ENCODE assay signal across 8 mouse cellular contexts in the genomic region with DNA sequence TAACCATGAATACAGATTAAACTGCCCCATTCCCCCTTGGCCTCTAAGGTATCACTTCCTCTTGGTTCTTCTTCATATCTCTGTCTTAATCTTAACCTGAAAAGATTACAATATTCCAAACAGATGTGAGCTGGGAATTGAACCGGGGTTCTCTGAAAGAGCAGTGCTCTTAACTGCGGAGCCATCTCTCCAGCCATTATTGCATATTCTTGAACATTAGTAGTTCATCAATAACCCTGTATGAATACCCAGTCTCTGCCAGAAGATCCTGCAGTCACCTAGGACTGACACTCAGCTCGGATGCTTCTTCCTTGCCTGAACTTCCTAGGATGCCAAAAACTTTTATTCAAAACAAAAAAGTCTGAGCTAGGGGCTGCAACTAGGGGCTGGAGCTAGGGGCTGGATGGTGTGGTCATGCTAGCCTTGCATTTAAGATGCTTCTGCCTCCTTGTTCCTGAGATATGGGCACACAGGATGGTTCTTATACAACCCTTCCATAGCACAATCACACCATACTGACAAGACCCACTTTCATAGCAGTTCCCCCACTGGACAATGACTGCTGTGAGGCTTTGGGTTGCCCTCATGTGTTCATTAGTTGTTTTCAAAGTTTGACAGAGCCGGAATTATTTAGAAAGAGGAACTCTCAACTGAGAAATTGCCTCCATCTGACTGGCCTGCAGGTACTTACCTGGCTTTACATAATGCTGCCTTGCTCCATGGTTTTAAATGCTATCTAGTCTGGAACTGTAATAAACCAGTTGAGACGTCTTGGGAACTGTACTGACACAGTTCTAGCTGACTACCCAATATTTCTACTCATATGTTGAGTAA. TPM values are rescaled to one million over a fixed set of nuclear protein-coding genes. Genes with fewer than 3 reads are reported as not detected.
DNase-seq lines count a peak whose midpoint lies in the region; ATAC-seq and TF ChIP-seq lines count a peak whose summit lies in the region.
"Not testable (repeated sequence)": the region's sequence is repeated elsewhere in the genome, so short reads cannot be mapped to it uniquely, and the experiment has no call there.

No protein-coding gene starts in this region.

- H3K4me2 ChIP-seq in heart, embryonic 11.5 days; limb, embryonic 12.5 days; midbrain, embryonic 13.5 days (replicated peaks): not testable (repeated sequence)

- not testable (repeated sequence) for TF ChIP-seq POLR2A in spleen, adult 2 months (IDR thresholded peaks at IDR 0.05; ENCODE audit: low read depth, low read length)

- not testable (repeated sequence) for H3K4me3 ChIP-seq in forebrain, embryonic 10.5 days; heart, embryonic 11.5 days (ENCODE audit: low read depth, low read length); limb, embryonic 12.5 days (replicated peaks); midbrain, embryonic 13.5 days (replicated peaks); spleen, adult 2 months (ENCODE audit: extremely low read depth, insufficient read depth, insufficient read length)

- H3K4me1 ChIP-seq in forebrain, embryonic 10.5 days; heart, embryonic 11.5 days (ENCODE audit: control insufficient read depth, insufficient read depth, low read length); limb, embryonic 12.5 days (replicated peaks); midbrain, embryonic 13.5 days (replicated peaks); spleen, adult 2 months (ENCODE audit: control insufficient read depth, insufficient read depth, insufficient read length): not testable (repeated sequence)

- H3K27ac ChIP-seq in forebrain, embryonic 10.5 days; heart, embryonic 11.5 days (ENCODE audit: low read depth, low read length); limb, embryonic 12.5 days; midbrain, embryonic 13.5 days; spleen, adult 2 months (ENCODE audit: insufficient read depth, low read length): not testable (repeated sequence)

- TF ChIP-seq CTCF in spleen, adult 2 months (IDR thresholded peaks at IDR 0.05; ENCODE audit: extremely low read depth, insufficient read depth, insufficient read length, insufficient replicate concordance), result not testable (repeated sequence)

- not testable (repeated sequence) for H3K9ac ChIP-seq in heart, embryonic 11.5 days (ENCODE audit: low read depth, low read length); limb, embryonic 12.5 days (replicated peaks); midbrain, embryonic 13.5 days (replicated peaks)

- 87% methylated on average over 5 of the region's 5 CpGs for WGBS in forebrain, embryonic 10.5 days
- 74% methylated on average over 5 of the region's 5 CpGs for WGBS in heart, embryonic 11.5 days (ENCODE audit: insufficient replicate concordance)
- 85% methylated on average over 5 of the region's 5 CpGs for WGBS in limb, embryonic 12.5 days
- 85% methylated on average over 5 of the region's 5 CpGs for WGBS in midbrain, embryonic 13.5 days
- 83% methylated on average over 5 of the region's 5 CpGs for WGBS in spleen, adult 2 months

- peak; percentile 99 for ATAC-seq in heart, embryonic 11.5 days (replicated peaks; ENCODE audit: insufficient number of reproducible peaks, low FRiP score, low TSS enrichment)
- peak; percentile 100 for ATAC-seq in limb, embryonic 12.5 days (ENCODE audit: insufficient number of reproducible peaks, insufficient read depth, low FRiP score, low TSS enrichment, low read depth)
- peak; percentile 100 for ATAC-seq in midbrain, embryonic 13.5 days

- not testable (repeated sequence) for H3K27me3 ChIP-seq in forebrain, embryonic 10.5 days (ENCODE audit: poor library complexity, severe bottlenecking); heart, embryonic 11.5 days (ENCODE audit: control insufficient read depth, insufficient read depth, low read length); limb, embryonic 12.5 days; midbrain, embryonic 13.5 days; spleen, adult 2 months (ENCODE audit: control insufficient read depth, insufficient read depth, low read length)

- H3K9me3 ChIP-seq in forebrain, embryonic 10.5 days; heart, embryonic 11.5 days (replicated peaks; ENCODE audit: control insufficient read depth, low read length); limb, embryonic 12.5 days; midbrain, embryonic 13.5 days: not testable (repeated sequence)

- not testable (repeated sequence) for H3K36me3 ChIP-seq in forebrain, embryonic 10.5 days (replicated peaks); heart, embryonic 11.5 days (ENCODE audit: control insufficient read depth, insufficient read depth, low read length); limb, embryonic 12.5 days; midbrain, embryonic 13.5 days; spleen, adult 2 months (ENCODE audit: control insufficient read depth, insufficient read depth, low read length)

- DNase-seq in 416B (ENCODE audit: low read depth), result peak; percentile 90
- DNase-seq in brain, adult 2 months (ENCODE audit: low read depth, low spot score), result peak; percentile 4
- DNase-seq in forebrain, embryonic 10.5 days (ENCODE audit: extremely low spot score, low spot score), result peak; percentile 49
- peak; percentile 32 to 40 for DNase-seq in kidney, adult 8-10 months
- DNase-seq in spleen, adult 2 months (ENCODE audit: low read depth in 1 of 2, low spot score in 2 of 2), result peak; percentile 16 to 47

RNA-seq across cellular contexts. Expression of gene Satl1, which starts 35.8 kb away (rescaled TPM):
- not detected in 2 replicates for polyA plus RNA-seq in forebrain, embryonic 10.5 days (2016; fragmentation: Nextera tagmentation; extraction: Ambion mirVana)
- not detected in 2 replicates for polyA plus RNA-seq in heart, embryonic 11.5 days (2014; fragmentation: Nextera tagmentation; extraction: Ambion mirVana)
- polyA plus RNA-seq in limb, embryonic 12.5 days (2016; fragmentation: Nextera tagmentation; extraction: Ambion mirVana), result not detected in 2 replicates
- not detected in 2 replicates for polyA plus RNA-seq in midbrain, embryonic 13.5 days (2015; fragmentation: Nextera tagmentation; extraction: Ambion mirVana)
- not detected in 2 replicates for polyA plus RNA-seq in spleen, adult 2 months (2012; rRNA removed)

RNA-seq across cellular contexts. Expression of gene Apool, which starts 59.7 kb away (rescaled TPM):
- polyA plus RNA-seq in forebrain, embryonic 10.5 days (2016; fragmentation: Nextera tagmentation; extraction: Ambion mirVana), result 69.5 and 70.6 TPM in 2 replicates
- 72.5 and 80.6 TPM in 2 replicates for polyA plus RNA-seq in heart, embryonic 11.5 days (2014; fragmentation: Nextera tagmentation; extraction: Ambion mirVana)
- 71.0 and 72.6 TPM in 2 replicates for polyA plus RNA-seq in limb, embryonic 12.5 days (2016; fragmentation: Nextera tagmentation; extraction: Ambion mirVana)
- 32.4 and 33.8 TPM in 2 replicates for polyA plus RNA-seq in midbrain, embryonic 13.5 days (2015; fragmentation: Nextera tagmentation; extraction: Ambion mirVana)
- polyA plus RNA-seq in spleen, adult 2 months (2012; rRNA removed), result 0.92 and 1.3 TPM in 2 replicates

Comparison
In these comparisons a context has a peak if more than half of its experiments do, and no peak if none do; other contexts are left out.
1. DNase-seq: peak in every context shown above with its lines; median percentile 90 in 416B; 49 in forebrain, embryonic 10.5 days; 36 in kidney, adult 8-10 months; 32 in spleen, adult 2 months; 4 in brain, adult 2 months.
2. RNA of gene Apool, which starts 59.7 kb away (polyA plus RNA-seq): 71.0 to 72.6 TPM in limb, embryonic 12.5 days, 72.5 to 80.6 TPM in heart, embryonic 11.5 days, 69.5 to 70.6 TPM in forebrain, embryonic 10.5 days and 32.4 to 33.8 TPM in midbrain, embryonic 13.5 days; 0.92 to 1.3 TPM in spleen, adult 2 months; every median in the first group is over 10 times any median in the second.
3. Peak in every context shown above with its lines, with median percentiles within 50 percentile points of each other: ATAC-seq.